Mouse (Mus musculus) forebrain, embryonic 15.5 days (tissue): ENCODE data around the gene Rabggtb. TPM values are rescaled to one million over a fixed set of nuclear protein-coding genes. Genes with fewer than 3 reads are reported as not detected.

ENCODE experiments used
- polyA plus RNA-seq: library from polyadenylated mRNA; unstranded; fragments of >200 nt; fragmentation: Nextera tagmentation; extraction: Ambion mirVana; gene quantifications from 2 replicates; pipeline ENCODE4 v1.2.1, GENCODE M21; 2015

Gene Rabggtb
- polyA plus RNA-seq, 1 experiment from 2014 or later, result 44.0 TPM

Other genes starting within 250 kb of the Rabggtb start
- gene St6galnac3, start 187.8 kb downstream of the Rabggtb start, polyA plus RNA-seq, result 24.4 and 24.5 TPM in 2 replicates
- 0.10 TPM in 1 of 2 replicates, not detected in the other for gene Asb17, start 68.8 kb downstream of the Rabggtb start, polyA plus RNA-seq
- gene Msh4, start 6.9 kb downstream of the Rabggtb start, polyA plus RNA-seq, result 0.15 and 0.27 TPM in 2 replicates
- gene Acadm, start 31.6 kb upstream of the Rabggtb start, polyA plus RNA-seq, result 38.9 and 41.4 TPM in 2 replicates
- gene Slc44a5, start 60.4 kb upstream of the Rabggtb start, polyA plus RNA-seq, result 7.9 and 8.4 TPM in 2 replicates